Mouse (Mus musculus): Measurements from ENCODE around the gene Fam49a.
A peak's percentile ranks its signal among the peaks of the same experiment; 100 is the strongest.
"Not testable (repeated sequence)": the region's sequence is repeated elsewhere in the genome, so short reads cannot be mapped to it uniquely, and the experiment has no call there.

The Fam49a gene

DNA sequence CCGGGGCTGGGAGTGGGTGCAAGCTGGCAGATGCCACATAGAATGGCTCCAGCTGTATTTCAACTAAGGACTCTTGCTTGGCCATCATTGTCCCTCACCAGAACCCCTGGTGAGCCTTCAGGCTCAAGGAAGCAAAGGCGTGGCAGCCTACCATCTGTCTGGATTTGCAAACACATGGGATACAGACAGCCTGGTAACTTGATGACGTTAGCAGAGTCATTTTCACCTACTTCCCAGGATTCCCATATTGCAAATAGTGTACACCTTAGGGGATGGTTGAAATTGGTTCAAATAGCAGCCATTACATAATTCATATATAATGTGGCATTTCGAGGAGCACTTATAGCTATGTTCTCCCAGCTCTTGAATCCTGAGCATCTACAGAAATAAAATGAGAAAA, 52.0 kb downstream of the Fam49a start:
- no peak for DNase-seq (ENCODE audit: low read depth, low spot score)

- DNase-seq (ENCODE audit: low read depth, low spot score) = peak; percentile 41
Observed at GRCm38 (mm10) chr12:12314326-12314725, 52.4 kb downstream of the Fam49a start.

DNA sequence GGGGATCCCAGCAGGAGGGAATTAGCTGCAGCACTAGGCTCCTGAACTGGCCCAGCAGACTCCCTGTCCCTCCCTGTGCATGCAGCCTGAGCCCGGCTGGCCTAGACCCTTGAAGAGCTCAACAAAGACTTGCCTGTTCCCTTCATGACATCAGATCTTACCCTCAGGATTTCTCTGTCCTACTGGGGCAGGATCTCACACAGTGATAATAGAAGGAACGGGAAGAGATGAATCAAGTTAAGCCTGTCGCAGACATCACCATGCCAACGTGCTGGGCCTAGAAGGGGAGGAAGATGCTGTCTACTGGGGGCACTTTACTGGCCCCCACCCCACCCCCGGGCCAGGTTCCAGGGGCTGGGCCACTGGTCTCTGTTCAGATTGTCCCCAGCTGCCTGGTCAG, 53.1 kb downstream of the Fam49a start:
- no peak for DNase-seq (ENCODE audit: low read depth, low spot score)

DNA sequence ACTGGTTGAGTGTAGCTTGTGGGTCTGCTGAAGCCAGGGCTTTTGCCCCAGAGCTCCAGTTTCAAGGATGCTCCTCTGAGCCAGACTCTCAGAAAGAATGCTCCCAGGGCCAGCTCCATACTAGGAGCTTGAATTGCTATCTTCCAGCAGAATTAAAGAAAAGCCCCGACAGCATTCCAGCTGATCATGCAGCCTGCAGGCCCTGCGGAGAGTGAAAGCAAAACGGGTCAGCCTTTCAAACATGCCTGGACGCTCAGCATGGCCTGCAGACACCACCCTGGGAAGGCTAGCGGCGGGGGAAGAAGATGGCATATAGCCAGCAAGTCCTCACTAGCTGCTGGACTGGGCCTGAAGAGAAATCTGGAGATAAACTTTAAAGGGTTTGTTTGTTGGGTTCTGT, 55.0 kb downstream of the Fam49a start:
- DNase-seq (ENCODE audit: low read depth, low spot score) = no peak

GRCm38 (mm10) chr12:12317606-12318005, 55.7 kb downstream of the Fam49a start:
- no peak for DNase-seq (ENCODE audit: low read depth, low spot score)

DNA sequence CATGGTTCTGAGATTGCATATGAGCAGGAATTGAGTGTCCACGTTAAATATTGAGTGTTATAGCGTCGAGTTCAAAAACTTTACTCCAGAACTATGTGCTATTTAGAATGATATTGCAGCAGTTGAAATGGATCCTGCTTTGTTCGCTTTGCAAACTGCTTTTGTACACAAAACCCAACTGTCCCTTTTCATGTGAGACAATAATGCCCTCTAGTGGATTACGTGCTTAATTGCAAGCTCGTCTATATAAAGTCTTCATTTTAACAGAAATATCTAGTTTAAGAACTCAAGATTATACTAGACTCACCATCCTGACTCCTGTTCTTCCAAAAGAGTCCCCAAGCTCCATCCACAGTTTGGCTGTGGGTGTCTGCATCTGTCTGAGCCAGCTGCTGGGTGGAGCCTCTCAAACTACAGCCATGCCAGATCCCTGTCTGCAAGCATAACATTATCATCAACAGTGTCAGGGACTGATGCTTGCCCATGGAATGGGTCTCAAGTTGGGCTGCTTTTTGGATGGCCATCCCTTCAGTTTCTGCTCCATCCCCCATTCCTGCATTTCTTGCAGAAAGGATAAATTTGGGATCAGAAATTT, 56.3 kb downstream of the Fam49a start:
- DNase-seq (ENCODE audit: low read depth, low spot score) = peak; percentile 62

DNA sequence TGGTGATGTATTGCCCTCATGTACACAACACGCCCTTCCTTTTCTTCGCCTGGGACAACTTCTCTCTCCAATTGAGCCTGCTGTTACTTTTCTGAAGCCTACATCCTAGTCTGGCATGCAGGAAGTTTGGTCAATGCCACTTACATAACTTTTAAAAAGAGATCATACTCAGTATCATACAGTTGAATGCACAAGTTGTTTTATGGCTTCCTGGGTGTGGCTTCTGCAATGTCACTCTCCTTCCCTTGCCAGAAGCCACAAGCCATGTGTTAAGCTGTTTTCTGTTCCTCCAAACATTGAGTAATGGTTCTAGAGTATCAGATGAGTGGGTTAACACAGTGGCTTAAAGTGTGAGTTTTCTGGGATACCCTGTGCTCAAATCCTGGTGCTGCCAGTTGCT, 58.8 kb downstream of the Fam49a start:
- no peak for DNase-seq (ENCODE audit: low read depth, low spot score)

DNA sequence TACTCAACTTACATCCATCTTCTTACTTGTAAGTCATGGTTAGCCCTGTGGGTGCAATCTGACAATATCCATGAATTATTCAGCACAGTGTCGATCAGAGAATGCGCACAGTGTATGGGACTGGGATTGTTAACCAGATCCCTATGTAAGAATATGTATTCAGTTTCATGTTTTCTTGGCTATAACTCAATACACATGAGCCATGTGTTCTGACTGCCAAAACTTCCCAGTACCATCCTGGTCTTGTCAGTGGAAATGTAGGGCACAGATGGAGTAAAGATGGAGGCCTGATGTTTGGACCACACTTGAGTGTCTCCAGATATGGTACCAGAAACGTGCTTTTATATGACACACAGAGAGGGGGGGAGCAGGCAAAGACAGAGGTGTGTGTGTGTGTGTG, 59.2 kb downstream of the Fam49a start:
- no peak for DNase-seq (ENCODE audit: low read depth, low spot score)

- DNase-seq (ENCODE audit: low read depth, low spot score) = no peak
Observed at GRCm38 (mm10) chr12:12323084-12323483, 61.1 kb downstream of the Fam49a start.

DNA sequence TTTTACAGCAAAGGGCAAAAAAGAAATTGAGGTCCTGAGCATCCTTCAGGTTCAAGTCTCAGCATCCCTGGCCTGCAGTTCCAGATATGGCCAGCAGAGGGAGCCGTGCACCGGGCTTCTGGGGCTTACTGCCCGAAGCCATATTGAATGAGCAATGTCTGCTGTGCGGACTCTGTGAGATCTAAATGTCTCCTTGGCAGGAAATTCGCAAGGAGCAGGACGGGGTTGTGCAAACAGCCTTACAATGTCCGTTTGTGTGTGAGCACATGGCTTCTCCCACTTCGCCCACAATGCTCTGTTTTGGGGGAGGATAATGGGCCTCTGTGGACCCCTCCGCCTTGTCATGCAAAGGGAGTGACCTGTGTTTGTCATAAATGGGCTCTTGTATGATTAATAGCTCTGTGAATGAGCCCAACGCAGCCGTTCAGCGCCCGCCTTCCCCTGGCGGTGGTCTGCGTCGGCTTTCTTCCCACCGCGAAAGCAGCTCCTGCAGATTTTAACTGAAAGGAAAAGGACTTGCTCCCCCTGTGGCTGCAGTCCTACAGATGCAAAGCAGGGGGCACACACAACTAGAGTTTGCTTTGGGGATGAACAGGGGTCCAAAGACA, 61.8 kb downstream of the Fam49a start:
- DNase-seq (ENCODE audit: low read depth, low spot score) = peak; percentile 82

- DNase-seq (ENCODE audit: low read depth, low spot score) = not testable (repeated sequence)
Observed at GRCm38 (mm10) chr12:12324266-12324665, 62.3 kb downstream of the Fam49a start.

GRCm38 (mm10) chr12:12333526-12334310, 71.8 kb downstream of the Fam49a start:
- DNase-seq (ENCODE audit: low read depth, low spot score) = no peak

DNA sequence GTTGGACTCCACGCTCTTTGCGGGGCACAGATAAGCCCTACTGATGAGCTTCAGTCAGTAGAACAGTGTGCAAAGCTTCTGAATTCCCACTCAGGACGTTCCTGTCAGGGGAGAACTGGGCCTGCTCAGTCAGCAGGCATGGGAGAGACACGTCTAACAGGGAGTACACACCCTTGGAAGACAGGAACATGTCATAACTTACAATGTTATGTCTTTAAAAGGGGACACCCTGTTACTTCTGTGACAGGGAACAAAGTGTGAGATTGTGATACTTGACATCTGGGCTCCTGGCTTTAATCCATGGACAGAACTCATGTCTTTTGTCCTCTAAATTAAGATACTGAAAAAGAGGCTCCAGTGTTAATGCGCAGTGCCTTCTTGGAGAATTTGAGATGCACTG, 72.5 kb downstream of the Fam49a start:
- no peak for DNase-seq (ENCODE audit: low read depth, low spot score)

DNA sequence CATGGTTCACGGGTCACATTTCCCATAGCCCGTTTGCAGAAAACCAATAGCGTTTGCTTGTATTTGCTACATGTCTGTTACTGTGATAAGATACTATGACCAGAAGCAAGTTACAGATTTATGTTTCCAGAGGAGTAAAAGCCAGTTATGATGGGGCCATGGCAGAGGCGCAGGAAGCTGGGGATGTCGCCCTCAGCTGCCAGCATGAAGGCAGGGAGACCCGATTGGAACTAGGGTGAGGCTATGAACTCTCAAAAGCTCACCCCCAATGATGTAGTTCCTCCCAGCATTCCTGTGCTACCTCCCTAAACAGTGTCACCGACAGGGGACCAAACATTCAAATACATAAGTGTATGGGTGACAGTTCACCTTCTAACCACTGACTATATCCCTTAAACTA, 73.6 kb downstream of the Fam49a start:
- no peak for DNase-seq (ENCODE audit: low read depth, low spot score)

DNA sequence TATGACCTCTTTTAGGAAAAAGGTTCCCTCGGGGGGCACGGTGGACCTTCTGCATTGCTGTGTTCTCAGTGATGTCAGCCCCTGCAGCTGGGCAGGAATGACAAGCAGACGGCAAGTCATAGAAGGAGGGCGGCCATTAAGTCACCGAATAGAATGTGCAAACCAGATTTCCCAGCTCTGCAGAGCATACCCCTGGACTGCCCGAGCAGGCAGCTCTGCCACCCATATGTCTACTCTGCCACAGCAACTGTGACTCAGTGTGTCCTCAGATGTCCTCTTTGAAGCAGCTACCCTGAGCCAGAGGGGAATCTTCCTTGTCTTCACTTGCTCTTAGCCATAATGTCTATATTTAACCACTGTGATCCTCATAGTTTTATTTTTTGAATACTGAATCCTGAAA, 75.4 kb downstream of the Fam49a start:
- no peak for DNase-seq (ENCODE audit: low read depth, low spot score)

GRCm38 (mm10) chr12:12343320-12343719, 81.4 kb downstream of the Fam49a start:
- DNase-seq (ENCODE audit: low read depth, low spot score) = no peak

DNA sequence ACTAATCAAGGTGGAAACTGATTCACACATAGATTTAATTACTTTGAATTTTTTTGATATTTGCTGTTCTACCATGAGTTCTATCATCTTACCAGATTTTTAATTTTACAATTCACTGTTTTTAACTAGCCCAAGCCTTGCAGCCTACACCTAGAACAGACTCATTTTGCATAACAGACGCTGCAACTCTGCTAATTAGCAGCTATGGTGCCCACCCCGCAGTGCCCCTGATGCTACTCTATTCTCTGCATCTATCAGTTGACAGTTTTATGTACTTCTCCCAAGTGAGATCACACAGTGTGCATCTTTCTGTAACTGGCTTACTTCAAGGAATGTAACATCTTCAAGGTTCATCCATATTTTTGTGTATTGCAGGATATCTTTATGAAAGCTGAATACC, 86.7 kb downstream of the Fam49a start:
- no peak for DNase-seq (ENCODE audit: low read depth, low spot score)

GRCm38 (mm10) chr12:12349645-12350288, 87.8 kb downstream of the Fam49a start:
- peak; percentile 49 for DNase-seq (ENCODE audit: low read depth, low spot score)

DNA sequence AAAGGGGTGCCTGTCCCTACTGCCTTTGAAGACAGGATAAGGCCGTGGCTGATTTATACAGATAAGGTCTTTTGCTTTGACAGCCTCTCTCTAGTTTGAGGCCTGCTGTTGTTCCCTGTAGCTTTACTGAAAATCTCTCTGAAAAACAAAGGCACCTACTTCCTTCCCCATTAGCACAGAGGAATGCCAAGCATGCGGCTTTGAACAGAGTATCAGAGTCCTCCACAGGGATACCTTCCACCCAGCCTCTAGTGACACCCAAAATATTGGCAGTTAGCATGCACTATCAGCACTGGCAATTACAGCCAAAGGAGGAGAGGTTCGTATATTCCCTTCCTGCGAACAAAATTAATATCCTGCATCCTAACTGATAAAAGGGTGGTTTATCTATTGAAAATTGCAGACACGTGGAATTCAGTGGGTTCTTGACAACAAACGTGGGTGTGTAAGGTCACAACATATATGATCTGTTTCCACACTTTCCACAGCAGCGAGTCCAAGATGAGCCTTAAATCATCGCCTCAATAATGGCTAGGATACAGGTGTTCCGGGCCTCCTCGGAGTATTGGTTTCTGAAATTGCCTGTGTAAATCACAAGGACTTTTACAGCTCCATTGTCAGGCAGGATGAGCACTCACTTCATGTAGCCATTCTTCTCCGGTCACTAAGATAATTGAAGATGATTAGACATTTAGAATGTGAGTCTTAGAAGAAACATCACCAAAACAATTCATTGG, 90.0 kb downstream of the Fam49a start:
- peak; percentile 64 for DNase-seq (ENCODE audit: low read depth, low spot score)

GRCm38 (mm10) chr12:12354115-12354653, 92.2 kb downstream of the Fam49a start:
- DNase-seq (ENCODE audit: low read depth, low spot score) = no peak

GRCm38 (mm10) chr12:12356048-12356447, 94.1 kb downstream of the Fam49a start:
- DNase-seq (ENCODE audit: low read depth, low spot score) = no peak

DNA sequence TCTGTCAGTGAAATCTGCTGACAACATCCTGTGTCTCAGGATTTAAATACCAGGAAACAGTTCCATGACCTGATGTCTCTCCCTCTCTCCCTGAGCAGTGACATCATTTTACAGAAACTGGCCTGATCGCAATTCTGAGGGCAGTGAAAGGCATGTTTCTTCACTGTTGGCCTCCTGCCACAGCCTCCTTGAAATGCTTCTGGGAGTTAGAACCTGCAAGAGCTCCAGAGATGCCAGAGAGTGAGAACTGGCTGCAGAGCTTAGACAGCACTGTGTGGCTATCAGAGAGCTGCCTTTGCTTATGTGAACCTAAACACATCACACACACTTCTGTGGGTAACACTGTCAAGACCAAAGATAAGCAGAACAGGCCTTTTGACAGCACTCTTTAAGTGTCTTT, 94.5 kb downstream of the Fam49a start:
- DNase-seq (ENCODE audit: low read depth, low spot score) = no peak
